Mouse (Mus musculus): ENCODE data around the gene Akr1c18.

The Akr1c18 gene

DNA sequence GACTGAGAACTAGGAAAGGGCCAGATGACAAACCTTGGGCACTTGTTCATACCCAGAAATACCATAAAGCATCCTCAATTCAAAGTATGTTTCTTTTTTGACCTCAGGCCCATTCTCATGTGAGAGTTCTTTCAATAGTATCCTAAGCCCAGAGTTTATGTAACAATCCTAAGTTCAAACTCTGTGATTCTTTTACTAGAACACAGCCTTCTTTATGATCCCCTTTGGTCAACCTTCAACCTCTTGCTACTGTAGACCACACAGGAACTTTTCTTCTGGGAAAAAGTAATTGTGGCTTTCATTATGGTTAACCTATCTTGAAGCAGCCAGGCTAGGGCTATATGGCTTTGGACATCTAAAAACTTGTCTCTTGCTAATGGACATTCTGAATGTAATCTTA, 48.8 kb downstream of the Akr1c18 start:
- no peak for DNase-seq
